Mouse (Mus musculus) forebrain, embryonic 15.5 days (tissue): ENCODE measurements at regions not wholly inside any gene's neighbourhood (a gene's known extent, or its start where the extent isn't known, plus 50 kb on each side); places are given as distances from the start of the nearest gene placed in this dataset.

Source experiments
- ATAC-seq: fragments of 200-750 bp; cut with Nextera tagmentation; replicated peaks from 2 replicates; pipeline ENCODE4 v1.8.0; 2017; ENCODE audit warnings: mild to moderate bottlenecking, moderate TSS enrichment, moderate library complexity
- H3K27ac ChIP-seq: fragments of 300-500 bp; sonication (generic); replicated peaks from 2 replicates; pipeline ENCODE4 v1.5.1; 2015; ENCODE audit warnings: mild to moderate bottlenecking, inconsistent platforms
- H3K27me3 ChIP-seq: fragments of 300-500 bp; sonication (generic); 2 replicates; pipeline ENCODE4 v1.6.1; 2015; ENCODE audit warnings: inconsistent platforms
- H3K36me3 ChIP-seq: fragments of 300-500 bp; sonication (generic); 2 replicates; pipeline ENCODE4 v1.6.1; 2015; ENCODE audit warnings: mild to moderate bottlenecking, inconsistent platforms
- H3K4me1 ChIP-seq: fragments of 300-500 bp; sonication (generic); 2 replicates; pipeline ENCODE4 v1.6.1; 2015; ENCODE audit warnings: inconsistent platforms
- H3K4me2 ChIP-seq: fragments of 300-500 bp; sonication (generic); replicated peaks from 2 replicates; pipeline ENCODE4 v1.6.1; 2015; ENCODE audit warnings: mild to moderate bottlenecking, inconsistent platforms
- H3K4me3 ChIP-seq: fragments of 300-500 bp; sonication (generic); 2 replicates; pipeline ENCODE4 v1.5.1; 2015; ENCODE audit warnings: mild to moderate bottlenecking, inconsistent platforms
- H3K9ac ChIP-seq: fragments of 300-500 bp; sonication (generic); replicated peaks from 2 replicates; pipeline ENCODE4 v1.6.1; 2015; ENCODE audit warnings: mild to moderate bottlenecking, inconsistent platforms
- H3K9me3 ChIP-seq: fragments of 300-500 bp; sonication (generic); 2 replicates; pipeline ENCODE4 v1.6.1; 2016; ENCODE audit warnings: inconsistent platforms
- WGBS: fragments of 180-500 bp; shearing (Covaris S2); methylation state at CpG from one replicate; pipeline ENCODE4 v1.1.7; 2015; ENCODE audit warnings: mixed read lengths; 5-methylcytosine and 5-hydroxymethylcytosine counted together

DNA sequence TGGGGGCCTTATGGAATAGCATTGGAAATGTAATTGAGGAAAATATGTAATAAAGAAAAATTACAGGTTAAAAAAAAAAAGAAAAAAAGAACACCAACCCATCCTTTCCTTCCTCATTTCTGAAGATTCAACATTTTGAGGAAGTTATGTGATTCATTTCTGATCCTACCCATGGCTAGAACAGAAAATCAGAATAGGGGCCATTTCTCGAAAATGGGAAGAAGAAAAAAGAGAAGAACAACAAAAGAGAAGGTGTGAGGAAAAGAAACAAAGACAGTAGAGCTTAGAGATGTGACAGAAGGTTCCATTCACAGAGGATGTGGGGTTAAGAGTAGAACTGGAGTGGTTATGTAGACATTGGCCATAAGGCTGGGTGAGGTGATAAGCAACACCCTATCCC lies 124.8 kb upstream of the Acvr2a start:
- Histone ChIP-seq H3K4me3 (no peak overlapping the region), H3K27me3 (no peaks in the 10 kb centered on the region), H3K36me3 (no peaks in the 10 kb centered on the region), H3K4me1 (no peaks in the 10 kb centered on the region), H3K27ac (no peak overlapping the region), H3K9ac (no peak overlapping the region), H3K9me3 (no peaks in the 10 kb centered on the region), H3K4me2 (no peak overlapping the region)
- ATAC-seq = no peak
- 69% methylated on average over 1 of the region's 1 CpGs for WGBS

DNA sequence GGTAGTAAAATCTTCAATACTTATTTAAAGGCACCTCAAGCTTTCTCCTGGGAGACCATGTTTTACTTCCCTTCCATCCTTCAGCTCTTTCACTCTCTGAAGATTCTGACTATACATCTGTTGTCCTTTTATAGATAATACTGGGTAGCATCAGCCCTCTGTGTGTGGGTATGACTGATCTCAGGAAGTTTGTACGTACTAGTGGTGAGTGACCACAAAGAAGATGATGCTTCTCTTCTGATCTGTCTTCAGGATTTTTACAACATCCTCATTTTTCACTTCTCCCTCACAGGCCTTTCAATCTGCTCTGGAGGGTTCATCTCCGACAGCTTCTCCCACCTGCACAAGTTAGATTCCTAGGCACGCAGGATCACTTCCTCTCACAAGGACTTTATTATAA lies 119.4 kb upstream of the Acvr2a start:
- Histone ChIP-seq H3K27ac (no peak overlapping the region), H3K4me1 (no peaks in the 10 kb centered on the region), H3K36me3 (no peaks in the 10 kb centered on the region), H3K4me2 (no peak overlapping the region), H3K9me3 (no peaks in the 10 kb centered on the region), H3K27me3 (no peaks in the 10 kb centered on the region), H3K9ac (no peak overlapping the region), H3K4me3 (no peak overlapping the region)
- 92% methylated on average over 3 of the region's 3 CpGs for WGBS
- ATAC-seq = no peak

DNA sequence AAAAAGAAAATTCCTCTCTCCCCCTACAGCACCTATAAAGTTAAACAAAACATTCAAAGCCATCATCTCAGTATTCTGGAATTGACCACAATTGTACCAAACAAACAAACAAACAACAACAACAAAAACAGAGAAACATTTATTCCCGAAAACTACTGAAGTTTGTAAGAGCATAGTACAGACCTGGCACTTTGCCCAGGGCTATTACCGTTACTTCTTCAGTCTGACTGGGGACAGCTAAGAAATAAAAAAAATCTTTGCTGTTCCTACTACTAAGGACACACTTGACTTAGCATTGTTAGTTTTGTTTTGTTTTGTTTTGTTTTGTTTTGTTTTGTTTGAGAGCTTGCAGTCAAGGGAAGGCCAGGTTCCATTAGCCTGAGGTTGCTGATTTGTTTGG lies 113.0 kb upstream of the Acvr2a start:
- ATAC-seq = no peak
- Histone ChIP-seq H3K4me3 (no peak overlapping the region), H3K27me3 (no peaks in the 10 kb centered on the region), H3K4me2 (no peak overlapping the region), H3K27ac (no peak overlapping the region), H3K4me1 (no peaks in the 10 kb centered on the region), H3K9me3 (no peaks in the 10 kb centered on the region), H3K36me3 (no peaks in the 10 kb centered on the region), H3K9ac (no peak overlapping the region)
- 34% methylated on average over 2 of the region's 2 CpGs for WGBS

DNA sequence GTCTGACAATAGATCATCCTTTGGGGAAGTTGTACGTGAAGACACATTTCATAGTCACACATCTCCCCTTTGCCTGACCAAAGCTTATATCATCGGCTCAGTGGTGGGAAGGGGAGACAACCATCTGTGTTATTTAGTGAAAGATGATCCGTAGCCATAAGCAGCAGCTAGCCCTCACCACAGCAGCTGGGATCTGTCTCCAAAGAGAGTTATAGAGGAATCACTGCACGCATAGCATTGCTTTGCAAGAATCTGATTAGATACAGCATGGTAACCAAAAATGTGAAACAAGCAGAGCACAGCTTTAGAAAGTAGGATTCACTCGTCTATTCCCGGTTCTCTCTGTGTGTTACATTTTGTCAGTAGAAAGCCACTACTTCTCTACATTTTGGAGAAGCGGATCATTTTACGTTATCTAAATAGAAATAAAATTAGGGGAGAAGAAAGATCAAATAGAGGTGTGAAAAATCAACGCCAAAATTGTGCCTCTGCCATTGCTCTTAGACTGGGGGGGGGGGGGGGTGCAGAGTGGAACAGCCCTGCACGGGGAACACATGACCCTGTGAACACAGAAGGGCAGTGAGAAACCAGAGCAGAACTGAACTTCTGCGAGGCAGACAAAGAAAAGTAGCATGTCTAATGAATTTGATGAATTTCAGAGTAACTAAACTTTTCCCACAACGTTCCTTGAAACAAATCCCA lies 108.7 kb upstream of the Acvr2a start:
- H3K9ac ChIP-seq = no peak overlapping the region
- no peak overlapping the region for H3K4me2 ChIP-seq
- H3K36me3 ChIP-seq = no peaks in the 10 kb centered on the region
- no peaks in the 10 kb centered on the region for H3K4me1 ChIP-seq
- no peaks in the 10 kb centered on the region for H3K9me3 ChIP-seq
- ATAC-seq = no peak
- H3K27me3 ChIP-seq = no peaks in the 10 kb centered on the region
- H3K27ac ChIP-seq = no peak overlapping the region
- H3K4me3 ChIP-seq = no peak overlapping the region
- 76% methylated on average over 12 of the region's 12 CpGs for WGBS

DNA sequence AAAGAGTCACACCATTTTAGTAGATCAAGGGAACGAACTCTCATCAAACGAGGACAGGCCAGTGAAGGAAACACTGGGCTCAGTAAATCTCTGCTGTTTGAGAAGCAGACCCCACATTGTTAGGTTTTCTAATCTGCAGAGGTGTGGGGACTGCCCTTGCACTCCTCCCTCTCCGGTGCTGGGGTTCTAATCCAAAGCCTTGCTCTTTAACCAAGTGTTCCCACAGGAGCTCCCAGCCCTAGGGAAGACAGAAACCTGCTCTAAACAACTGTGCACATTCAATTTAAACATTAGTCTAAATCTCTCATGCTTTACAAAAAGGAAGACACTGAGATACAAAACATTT lies 108.1 kb upstream of the Acvr2a start:
- Histone ChIP-seq H3K36me3 (no peaks in the 10 kb centered on the region), H3K4me1 (no peaks in the 10 kb centered on the region)
- no peak for ATAC-seq

DNA sequence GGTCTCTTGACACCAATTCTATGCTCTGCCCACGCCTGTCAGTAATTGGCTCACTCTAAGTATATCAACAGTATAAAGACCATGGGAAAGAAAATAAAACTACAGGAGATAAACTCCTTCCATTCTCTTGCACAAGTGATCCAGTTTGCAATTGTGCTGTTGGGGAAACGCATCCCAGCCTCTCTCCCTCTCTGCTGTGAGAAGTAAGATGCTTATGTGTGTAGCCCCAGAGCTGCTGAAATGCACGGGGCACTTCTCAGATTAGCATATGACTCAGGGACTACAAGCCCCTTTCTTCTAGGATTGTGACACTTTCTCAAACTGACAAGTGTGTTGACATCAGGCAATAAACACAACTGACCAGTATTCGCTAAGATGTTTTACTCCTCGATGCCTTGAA lies 107.7 kb upstream of the Acvr2a start:
- ATAC-seq = no peak
- WGBS = 43% methylated on average over 5 of the region's 5 CpGs
- Histone ChIP-seq H3K27ac (no peak overlapping the region), H3K4me2 (no peak overlapping the region), H3K4me1 (no peaks in the 10 kb centered on the region), H3K36me3 (no peaks in the 10 kb centered on the region), H3K27me3 (no peaks in the 10 kb centered on the region), H3K9ac (no peak overlapping the region), H3K4me3 (no peak overlapping the region), H3K9me3 (no peaks in the 10 kb centered on the region)

More for the DNA sequence above, 108.1 kb upstream of the Acvr2a start:
- Histone ChIP-seq H3K9ac (no peak overlapping the region), H3K9me3 (no peaks in the 10 kb centered on the region), H3K27me3 (no peaks in the 10 kb centered on the region), H3K27ac (no peak overlapping the region), H3K4me3 (no peak overlapping the region), H3K4me2 (no peak overlapping the region)
- 45% methylated on average over 3 of the region's 3 CpGs for WGBS

DNA sequence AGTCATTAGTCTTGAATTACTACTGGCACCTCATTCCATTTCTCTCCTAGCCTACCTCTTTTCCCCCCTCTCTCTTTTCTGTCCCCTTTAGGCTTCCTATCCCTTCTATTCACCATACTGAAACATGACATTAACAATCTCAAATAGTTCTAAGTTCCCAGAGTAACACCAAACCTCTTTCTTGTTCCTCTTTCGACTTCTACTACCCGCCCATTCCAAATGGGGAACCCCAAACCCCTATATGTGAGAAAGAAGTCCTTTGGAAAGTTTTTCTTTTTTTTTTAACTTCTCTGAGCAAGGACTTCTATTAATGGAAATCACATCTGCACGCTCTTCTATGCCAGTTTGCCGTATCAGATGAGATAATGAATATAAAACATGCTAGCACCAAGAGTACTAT lies 97.7 kb upstream of the Acvr2a start:
- no peak overlapping the region for H3K9ac ChIP-seq
- ATAC-seq = no peak
- WGBS = 92% methylated on average over 4 of the region's 4 CpGs

DNA sequence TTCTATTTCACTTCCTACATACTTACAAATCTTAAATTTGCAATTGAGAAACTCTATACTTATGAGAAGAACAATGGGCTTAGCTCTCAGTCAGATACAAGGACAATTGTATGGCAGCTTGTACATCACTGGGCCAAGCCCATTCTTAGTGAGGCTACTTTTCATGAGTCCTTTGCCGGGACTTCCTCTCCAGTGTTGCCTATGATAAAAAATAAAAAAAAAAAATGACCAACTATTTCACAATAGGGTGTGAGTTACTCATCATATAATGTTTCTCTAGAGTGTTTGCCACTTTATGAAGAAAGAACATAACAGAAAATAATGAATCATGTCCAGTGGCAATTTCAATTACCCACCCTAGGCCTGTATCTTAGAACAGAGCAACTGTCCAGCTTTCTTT lies 96.1 kb upstream of the Acvr2a start:
- Histone ChIP-seq H3K4me3 (no peak overlapping the region), H3K27ac (no peak overlapping the region), H3K9me3 (no peaks in the 10 kb centered on the region), H3K27me3 (no peaks in the 10 kb centered on the region), H3K9ac (no peak overlapping the region), H3K4me1 (no peaks in the 10 kb centered on the region), H3K4me2 (no peak overlapping the region), H3K36me3 (no peaks in the 10 kb centered on the region)
- WGBS = 86% methylated on average over 1 of the region's 1 CpGs
- no peak for ATAC-seq

More for the DNA sequence above, 97.7 kb upstream of the Acvr2a start:
- Histone ChIP-seq H3K4me3 (no peak overlapping the region), H3K4me1 (no peaks in the 10 kb centered on the region), H3K36me3 (no peaks in the 10 kb centered on the region), H3K4me2 (no peak overlapping the region), H3K9me3 (no peaks in the 10 kb centered on the region), H3K27ac (no peak overlapping the region), H3K27me3 (no peaks in the 10 kb centered on the region)

DNA sequence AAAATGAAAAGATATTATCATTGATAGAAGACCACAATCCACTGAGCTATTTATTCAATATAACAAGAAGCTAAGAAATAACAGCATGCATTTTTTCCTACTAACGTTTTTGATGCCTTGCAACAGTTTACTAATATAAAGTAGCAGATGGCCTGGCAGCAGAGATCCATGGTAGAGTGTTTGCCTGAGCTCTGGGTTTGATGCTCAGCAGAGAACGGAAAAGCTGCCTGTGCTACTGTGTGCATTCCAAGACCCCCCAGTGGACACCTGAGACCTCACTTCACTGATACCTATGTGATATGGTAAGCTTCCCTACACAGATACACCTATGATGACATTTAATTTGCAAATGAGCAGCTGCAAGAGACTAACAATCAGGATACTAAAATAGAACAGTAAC lies 95.6 kb upstream of the Acvr2a start:
- no peaks in the 10 kb centered on the region for H3K36me3 ChIP-seq
- H3K27me3 ChIP-seq = no peaks in the 10 kb centered on the region
- H3K4me2 ChIP-seq = no peak overlapping the region
- no peak overlapping the region for H3K4me3 ChIP-seq
- 72% methylated on average over 2 of the region's 2 CpGs for WGBS
- no peak overlapping the region for H3K27ac ChIP-seq
- H3K9me3 ChIP-seq = no peaks in the 10 kb centered on the region
- no peak overlapping the region for H3K9ac ChIP-seq
- no peaks in the 10 kb centered on the region for H3K4me1 ChIP-seq
- no peak for ATAC-seq

DNA sequence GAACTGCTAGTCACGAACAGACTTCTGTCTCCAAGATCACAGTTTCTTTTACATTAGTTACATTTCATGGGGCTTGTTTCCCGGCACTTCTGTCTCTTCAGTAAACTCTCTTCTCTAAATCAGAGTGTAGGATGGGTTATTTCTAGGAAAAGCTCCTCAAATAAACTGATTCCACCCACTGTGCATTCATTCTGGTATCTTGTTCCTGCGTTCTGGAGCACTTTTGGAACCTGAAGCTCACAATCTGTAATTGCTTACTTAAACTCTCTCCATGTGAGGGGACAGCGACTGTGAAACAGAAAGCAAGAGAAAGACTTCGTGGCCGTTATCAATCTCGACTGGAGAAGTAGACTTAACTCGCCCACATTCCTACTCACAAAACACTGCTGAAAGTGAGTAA lies 83.1 kb upstream of the Acvr2a start:
- ATAC-seq = no peak
- H3K27ac ChIP-seq = no peak overlapping the region
- no peaks in the 10 kb centered on the region for H3K36me3 ChIP-seq
- no peaks in the 10 kb centered on the region for H3K9me3 ChIP-seq
- H3K27me3 ChIP-seq = no peaks in the 10 kb centered on the region
- no peaks in the 10 kb centered on the region for H3K4me1 ChIP-seq
- H3K4me3 ChIP-seq = no peak overlapping the region
- WGBS = 56% methylated on average over 8 of the region's 8 CpGs
- H3K4me2 ChIP-seq = no peak overlapping the region
- H3K9ac ChIP-seq = no peak overlapping the region

DNA sequence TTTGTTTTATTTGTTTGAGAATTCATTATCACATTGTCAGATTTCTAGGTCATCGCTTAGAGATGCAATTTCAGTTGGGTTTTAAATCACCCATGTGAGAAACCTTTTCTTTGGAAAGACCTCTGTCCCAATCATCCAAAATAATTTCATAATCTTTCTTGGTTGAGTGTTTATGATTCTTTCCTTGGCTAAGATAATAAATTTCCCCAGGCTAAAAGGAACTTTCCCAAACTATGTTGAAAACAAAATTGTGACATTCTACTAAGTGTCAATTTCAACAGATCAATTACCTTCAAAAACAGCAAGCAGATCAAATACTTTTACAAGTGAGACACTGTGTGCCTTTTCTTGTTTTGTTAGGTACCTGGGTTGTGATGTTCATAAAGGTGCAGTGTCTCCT lies 80.0 kb upstream of the Acvr2a start:
- WGBS = 82% methylated on average over 1 of the region's 1 CpGs
- Histone ChIP-seq H3K36me3 (no peaks in the 10 kb centered on the region), H3K27me3 (no peaks in the 10 kb centered on the region), H3K9ac (no peak overlapping the region), H3K27ac (no peak overlapping the region), H3K4me2 (no peak overlapping the region), H3K4me3 (no peak overlapping the region), H3K4me1 (no peaks in the 10 kb centered on the region), H3K9me3 (no peaks in the 10 kb centered on the region)
- ATAC-seq = no peak

DNA sequence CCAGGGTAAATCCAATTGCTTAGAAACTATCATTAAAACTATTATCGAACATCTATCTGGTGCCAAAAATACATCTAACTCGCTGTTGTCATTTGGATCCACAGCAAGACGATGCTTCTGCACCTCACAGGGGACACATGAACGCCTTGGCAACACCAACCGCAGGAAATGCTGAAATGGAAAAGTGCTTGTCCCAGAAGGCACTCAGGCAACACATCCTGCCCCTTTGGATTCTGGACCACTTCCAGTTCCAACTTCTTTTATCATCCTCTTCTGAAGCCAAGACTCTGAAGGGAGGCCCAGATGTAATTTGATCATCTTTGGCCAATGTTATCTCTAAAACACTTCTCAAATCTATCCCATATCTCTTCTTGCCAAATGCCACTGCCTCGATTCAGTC lies 79.4 kb upstream of the Acvr2a start:
- ATAC-seq = no peak
- Histone ChIP-seq H3K4me1 (no peaks in the 10 kb centered on the region), H3K36me3 (no peaks in the 10 kb centered on the region), H3K27ac (no peak overlapping the region), H3K4me3 (no peak overlapping the region), H3K27me3 (no peaks in the 10 kb centered on the region), H3K9ac (no peak overlapping the region), H3K9me3 (no peaks in the 10 kb centered on the region), H3K4me2 (no peak overlapping the region)
- 76% methylated on average over 6 of the region's 6 CpGs for WGBS

DNA sequence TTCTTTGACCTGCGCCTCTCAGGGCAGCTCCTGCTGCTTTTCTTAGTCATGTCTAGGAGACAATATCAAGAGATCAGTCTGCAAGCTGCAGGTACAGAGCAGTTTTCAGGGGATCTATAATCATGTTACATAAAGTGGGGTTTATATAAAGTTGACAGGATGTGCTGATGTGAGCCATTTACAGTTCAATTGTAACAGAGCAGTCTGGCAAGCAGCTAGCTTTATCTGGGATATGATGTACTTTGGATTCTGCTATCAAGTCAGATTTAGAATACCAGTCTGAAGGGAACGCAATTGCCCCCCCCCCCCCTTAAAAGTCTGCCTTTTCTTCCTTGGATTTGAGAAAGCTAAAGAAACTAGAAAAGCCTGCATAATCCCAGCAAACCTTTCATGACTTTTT lies 77.6 kb upstream of the Acvr2a start:
- H3K9me3 ChIP-seq = no peaks in the 10 kb centered on the region
- WGBS = 63% methylated on average over 2 of the region's 2 CpGs
- no peak overlapping the region for H3K9ac ChIP-seq
- no peaks in the 10 kb centered on the region for H3K36me3 ChIP-seq
- no peaks in the 10 kb centered on the region for H3K27me3 ChIP-seq
- no peak overlapping the region for H3K4me3 ChIP-seq
- no peak overlapping the region for H3K27ac ChIP-seq
- H3K4me2 ChIP-seq = no peak overlapping the region
- H3K4me1 ChIP-seq = no peaks in the 10 kb centered on the region
- no peak for ATAC-seq
